Comparison of ENCODE assay signal across 8 mouse cellular contexts in the genomic region with DNA sequence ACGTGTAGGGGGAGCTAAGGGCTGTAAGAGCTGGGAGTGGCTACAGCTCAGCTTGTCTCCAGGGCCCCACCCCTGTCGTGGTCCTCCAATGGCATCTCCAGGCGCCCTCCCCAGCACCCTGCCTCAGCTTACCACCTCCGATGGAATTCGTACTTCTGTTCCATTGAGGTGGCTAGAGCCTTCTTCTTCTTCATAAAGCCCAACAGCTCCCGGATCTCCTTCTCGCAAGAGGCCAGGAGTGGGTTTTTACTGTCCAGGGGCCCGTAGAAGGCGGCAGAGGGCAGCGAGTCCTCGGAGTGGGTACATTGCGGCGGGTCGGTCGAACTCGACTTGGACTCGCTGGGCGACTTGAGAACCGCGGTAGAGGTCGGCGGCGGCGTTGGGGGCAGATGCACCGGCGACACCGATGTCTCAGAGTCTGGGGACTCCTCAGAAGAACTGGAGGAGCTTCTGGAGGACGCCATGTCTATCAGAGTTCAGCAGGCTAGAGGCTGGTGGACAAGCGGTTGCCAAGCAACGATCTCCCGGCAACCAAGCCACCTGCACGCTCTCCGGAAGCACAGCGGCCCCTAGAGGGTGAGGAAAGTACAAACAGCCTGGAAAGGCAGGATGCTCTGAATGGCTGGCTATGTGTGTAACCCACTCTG. TPM values are rescaled to one million over a fixed set of nuclear protein-coding genes. Genes with fewer than 3 reads are reported as not detected.
DNase-seq lines count a peak whose midpoint lies in the region; ATAC-seq lines count a peak whose summit lies in the region.

Gene Cfap54, minus strand, starts transcription at position 486 of the 647 bp plus-strand sequence.

- intact Hi-C loops in gastrocnemius, postnatal 36 days (cut with DNase I): no loop called here
- intact Hi-C loops in left cerebral cortex, postnatal 14 days (cut with DNase I): loop anchor here (10.0 kb wide), 1 partner anchor 84 kb away; the partner anchor contains the start of gene Cdk17

- peak within 1 kb of the TSS; percentile 76 for H3K4me2 ChIP-seq in intestine, embryonic 15.5 days (replicated peaks)

- no peaks in the 10 kb centered on the region for H3K36me3 ChIP-seq in intestine, embryonic 15.5 days

- peak; percentile 84 for DNase-seq in adrenal gland, adult 8-10 months
- DNase-seq in embryo, embryonic 11.5 days (ENCODE audit: low read depth, low spot score): peak; percentile 88
- peak; percentile 61 to 77 for DNase-seq in gastrocnemius, postnatal 36 days
- peak; percentile 91 for DNase-seq in left cerebral cortex, postnatal 14 days (ENCODE audit: low spot score in 2 of 2)
- DNase-seq in right cerebral cortex, postnatal 25 days: peak; percentile 91
- peak; percentile 80 to 84 for DNase-seq in urinary bladder, postnatal 36 days (ENCODE audit: low spot score in 2 of 2)

- no peak within 1 kb of the TSS for H3K9ac ChIP-seq in intestine, embryonic 15.5 days

- no peaks in the 10 kb centered on the region for H3K9me3 ChIP-seq in intestine, embryonic 15.5 days

- 1% methylated on average over 34 of the region's 34 CpGs for WGBS in intestine, embryonic 15.5 days

- no peaks in the 10 kb centered on the region; the same call in 1 of the 2 replicates for H3K27me3 ChIP-seq in intestine, embryonic 15.5 days (replicated peaks)

- H3K4me3 ChIP-seq in intestine, embryonic 15.5 days (replicated peaks): peak within 1 kb of the TSS; percentile 45

- no peak within 1 kb of the TSS for H3K27ac ChIP-seq in intestine, embryonic 15.5 days

- ATAC-seq in intestine, embryonic 15.5 days: peak; percentile 95
- ATAC-seq in megakaryocyte-erythroid progenitor cell, adult 5-6 weeks (replicated peaks; ENCODE audit: low FRiP score, low TSS enrichment, poor library complexity, severe bottlenecking): peak; percentile 96

- no peaks in the 10 kb centered on the region for H3K4me1 ChIP-seq in intestine, embryonic 15.5 days (replicated peaks)

RNA-seq across cellular contexts. Expression of gene Cfap54, which starts in this region (rescaled TPM):
- 1 to 10 TPM; 4.0 to 6.1 (median 5.1) TPM for total RNA-seq in adrenal gland, adult 8-10 months (2022)
- total RNA-seq in gastrocnemius, postnatal 36 days (2021): 1 to 10 TPM in 1 of 2 experiments, under 1 TPM in 1; 0.69 to 1.6 TPM
- 0.16 TPM in 2 replicates for polyA plus RNA-seq in intestine, embryonic 15.5 days (2015; fragmentation: Nextera tagmentation; extraction: Ambion mirVana)
- 10 to 100 TPM; 14.9 to 21.5 TPM for total RNA-seq in left cerebral cortex, postnatal 14 days (2021)
- 1.4 and 1.6 TPM in 2 replicates for total RNA-seq in megakaryocyte-erythroid progenitor cell, adult 5-6 weeks (2014; fragmentation: Nextera tagmentation)
- 0.65 and 1.5 TPM in 2 replicates for total RNA-seq in megakaryocyte-erythroid progenitor cell, adult 5-6 weeks (2017)

Comparison
In these comparisons a context has a peak if more than half of its experiments do, and no peak if none do; other contexts are left out.
1. Peak in ATAC-seq, H3K4me3 ChIP-seq and H3K4me2 ChIP-seq in intestine, embryonic 15.5 days; RNA of the gene not detected or under 1 TPM.